Mouse (Mus musculus) spleen, postnatal 0 days (tissue): ENCODE measurements around the gene Gm1113. TPM values are rescaled to one million over a fixed set of nuclear protein-coding genes. Genes with fewer than 3 reads are reported as not detected.

ENCODE experiments used
- polyA plus RNA-seq: library from polyadenylated mRNA; unstranded; fragments of >200 nt; fragmentation: Nextera tagmentation; extraction: Ambion mirVana; gene quantifications from 2 replicates; pipeline ENCODE4 v1.2.1, GENCODE M21; 2015

The Gm1113 gene
- not detected in 2 replicates for polyA plus RNA-seq

GRCm38 (mm10) chr9:35518169-35518568 is at the start of gene Gm1113:
Gene Gm1113, minus strand, starts transcription at chr9:35518269.

GRCm38 (mm10) chr9:35558257-35559008 is 40.4 kb upstream of the Gm1113 start, which contains the start of the genes Ddx25 and Pus3:
Gene Ddx25, minus strand, starts transcription at chr9:35558528.
Gene Pus3, plus strand, starts transcription at chr9:35558595.

Other genes starting within 250 kb of the Gm1113 start
- 1.4 and 2.6 TPM in 2 replicates for gene Cdon, start 97.1 kb downstream of the Gm1113 start, polyA plus RNA-seq
- gene Ddx25, start 40.3 kb upstream of the Gm1113 start, polyA plus RNA-seq, result 0.11 and 0.13 TPM in 2 replicates
- gene Pus3, start 40.3 kb upstream of the Gm1113 start, polyA plus RNA-seq, result 8.9 and 9.5 TPM in 2 replicates
- 0.23 and 0.51 TPM in 2 replicates for gene Pate2, start 52.0 kb upstream of the Gm1113 start, polyA plus RNA-seq
- 9.1 and 9.9 TPM in 2 replicates for gene Hyls1, start 52.1 kb upstream of the Gm1113 start, polyA plus RNA-seq
- gene Pate4, start 93.7 kb upstream of the Gm1113 start, polyA plus RNA-seq, result not detected in 2 replicates
- gene Pate3, start 129.9 kb upstream of the Gm1113 start, polyA plus RNA-seq, result not detected in 2 replicates
- not detected in 2 replicates for gene Pate1, start 169.1 kb upstream of the Gm1113 start, polyA plus RNA-seq
- gene Gm17677, start 222.8 kb upstream of the Gm1113 start, polyA plus RNA-seq, result not detected in 2 replicates